In genomic region chr14:18893947-18894445, GRCm38 (mm10) we compare ENCODE assay signal across 8 mouse cellular contexts. TPM values are rescaled to one million over a fixed set of nuclear protein-coding genes. Genes with fewer than 3 reads are reported as not detected.
DNase-seq lines count a peak whose midpoint lies in the region; ATAC-seq lines count a peak whose summit lies in the region.

Gene Ube2e2 (minus strand): TSS chr14:18894267.

- peak within 1 kb of the TSS; percentile 61 for H3K4me3 ChIP-seq in erythroblast, embryonic 14.5 days (replicated peaks)
- H3K4me3 ChIP-seq in embryonic facial prominence, embryonic 13.5 days: peak within 1 kb of the TSS; percentile 67
- H3K4me3 ChIP-seq in hindbrain, embryonic 12.5 days: peak within 1 kb of the TSS; percentile 65
- H3K4me3 ChIP-seq in liver, embryonic 12.5 days: peak within 1 kb of the TSS; percentile 64

- H3K9ac ChIP-seq in embryonic facial prominence, embryonic 13.5 days: peak within 1 kb of the TSS; percentile 87
- peak within 1 kb of the TSS; percentile 88 for H3K9ac ChIP-seq in hindbrain, embryonic 12.5 days
- H3K9ac ChIP-seq in liver, embryonic 12.5 days: peak within 1 kb of the TSS; percentile 63

- H3K4me2 ChIP-seq in embryonic facial prominence, embryonic 13.5 days: peak within 1 kb of the TSS; percentile 73
- H3K4me2 ChIP-seq in hindbrain, embryonic 12.5 days (replicated peaks): peak within 1 kb of the TSS; percentile 75
- H3K4me2 ChIP-seq in liver, embryonic 12.5 days: peak within 1 kb of the TSS; percentile 76

- no peaks in the 10 kb centered on the region for H3K9me3 ChIP-seq in erythroblast, embryonic 14.5 days (ENCODE audit: control insufficient read depth, low read length)
- no peaks in the 10 kb centered on the region for H3K9me3 ChIP-seq in embryonic facial prominence, embryonic 13.5 days
- H3K9me3 ChIP-seq in hindbrain, embryonic 12.5 days (replicated peaks): no peaks in the 10 kb centered on the region
- H3K9me3 ChIP-seq in liver, embryonic 12.5 days (replicated peaks): no peaks in the 10 kb centered on the region

- H3K27ac ChIP-seq in embryonic facial prominence, embryonic 13.5 days: peak within 1 kb of the TSS; percentile 39; the same call in 1 of the 2 replicates
- H3K27ac ChIP-seq in hindbrain, embryonic 12.5 days: peak within 1 kb of the TSS; percentile 68
- H3K27ac ChIP-seq in liver, embryonic 12.5 days: peak within 1 kb of the TSS; percentile 64

- peak; percentile 12 for DNase-seq in 3T3-L1 (ENCODE audit: low read depth, low spot score)
- DNase-seq in yolk sac, embryonic 10.5 days (ENCODE audit: low spot score): no peak
- no peak for DNase-seq in frontal cortex, postnatal 36 days (ENCODE audit: low spot score in 2 of 2)

- ATAC-seq in erythroblast, adult 5-6 weeks (replicated peaks; ENCODE audit: low FRiP score, poor library complexity, severe bottlenecking): no peak
- ATAC-seq in embryonic facial prominence, embryonic 13.5 days (ENCODE audit: insufficient number of reproducible peaks, insufficient read depth, low FRiP score, low TSS enrichment, low read depth): peak; percentile 67
- peak; percentile 91 for ATAC-seq in hindbrain, embryonic 12.5 days (ENCODE audit: low FRiP score)
- ATAC-seq in liver, embryonic 12.5 days: peak; percentile 71

- H3K36me3 ChIP-seq in erythroblast, embryonic 14.5 days (ENCODE audit: control insufficient read depth): no peaks in the 10 kb centered on the region
- no peaks in the 10 kb centered on the region for H3K36me3 ChIP-seq in embryonic facial prominence, embryonic 13.5 days
- H3K36me3 ChIP-seq in hindbrain, embryonic 12.5 days: no peaks in the 10 kb centered on the region
- H3K36me3 ChIP-seq in liver, embryonic 12.5 days: no peaks in the 10 kb centered on the region

- H3K4me1 ChIP-seq in erythroblast, embryonic 14.5 days (ENCODE audit: control insufficient read depth): peaks cover 10% of the 10 kb centered on the region
- H3K4me1 ChIP-seq in embryonic facial prominence, embryonic 13.5 days: no peaks in the 10 kb centered on the region
- H3K4me1 ChIP-seq in hindbrain, embryonic 12.5 days: 0 out of 2 replicates have a peak, but pooled peaks cover 3% of the 10 kb centered on the region
- H3K4me1 ChIP-seq in liver, embryonic 12.5 days: peaks cover 12% of the 10 kb centered on the region; the same call in 1 of the 2 replicates

- 4% methylated on average over 21 of the region's 22 CpGs for WGBS in embryonic facial prominence, embryonic 13.5 days
- 2% methylated on average over 20 of the region's 22 CpGs for WGBS in hindbrain, embryonic 12.5 days
- under 1% methylated on average over 20 of the region's 22 CpGs for whole genome bisulfite sequencing in liver, embryonic 12.5 days (ENCODE audit: insufficient replicate concordance)

- peaks cover 12% of the 10 kb centered on the region for H3K27me3 ChIP-seq in erythroblast, embryonic 14.5 days (ENCODE audit: control insufficient read depth)
- no peaks in the 10 kb centered on the region for H3K27me3 ChIP-seq in embryonic facial prominence, embryonic 13.5 days
- H3K27me3 ChIP-seq in hindbrain, embryonic 12.5 days: no peaks in the 10 kb centered on the region
- H3K27me3 ChIP-seq in liver, embryonic 12.5 days (replicated peaks): peaks cover 7% of the 10 kb centered on the region; the same call in 1 of the 2 replicates

RNA-seq across cellular contexts. Expression of gene Ube2e2, which starts in this region (rescaled TPM):
- 0.09 TPM in 1 of 2 replicates, not detected in the other for polyA plus RNA-seq in erythroblast, embryonic 14.5 days (2012)
- total RNA-seq in erythroblast, adult 5-6 weeks (2015; ENCODE audit: low replicate concordance): not detected in 2 replicates
- total RNA-seq in erythroblast, adult 5-6 weeks (2017; ENCODE audit: low replicate concordance): 1.9 and 4.5 TPM in 2 replicates
- 78.4 and 80.6 TPM in 2 replicates for polyA plus RNA-seq in embryonic facial prominence, embryonic 13.5 days (2015; fragmentation: Nextera tagmentation; extraction: Ambion mirVana)
- 71.0 and 73.6 TPM in 2 replicates for polyA plus RNA-seq in hindbrain, embryonic 12.5 days (2016; fragmentation: Nextera tagmentation; extraction: Ambion mirVana)
- polyA plus RNA-seq in liver, embryonic 12.5 days (2016; fragmentation: Nextera tagmentation; extraction: Ambion mirVana): 9.7 and 11.2 TPM in 2 replicates
